Mouse (Mus musculus) left cerebral cortex, adult 11 months (tissue): ENCODE measurements at regions not wholly inside any gene's neighbourhood (a gene's known extent, or its start where the extent isn't known, plus 50 kb on each side); places are given as distances from the start of the nearest gene placed in this dataset.

Source experiments
- DNase-seq: peaks from one replicate; pipeline ENCODE4 v3.0.0; 2022; ENCODE audit warnings: low spot score

GRCm38 (mm10) chr4:106113747-106114146 is 202.3 kb upstream of the Usp24 start:
- DNase-seq: no peak

- DNase-seq: no peak
Observed at GRCm38 (mm10) chr4:106116611-106117010, 199.4 kb upstream of the Usp24 start.

- DNase-seq: no peak
Observed at GRCm38 (mm10) chr4:106121306-106121705, 194.7 kb upstream of the Usp24 start.

- no peak for DNase-seq
Observed at GRCm38 (mm10) chr4:106123038-106123654, 192.9 kb upstream of the Usp24 start.

GRCm38 (mm10) chr4:106127199-106127598 is 188.8 kb upstream of the Usp24 start:
- no peak for DNase-seq

- DNase-seq: no peak
Observed at GRCm38 (mm10) chr4:106127641-106128040, 188.4 kb upstream of the Usp24 start.

- DNase-seq: no peak
Observed at GRCm38 (mm10) chr4:106129327-106129726, 186.7 kb upstream of the Usp24 start.

GRCm38 (mm10) chr4:106129803-106130202 is 186.2 kb upstream of the Usp24 start:
- DNase-seq: no peak

- DNase-seq: no peak
Observed at GRCm38 (mm10) chr4:106133746-106134730, 182.0 kb upstream of the Usp24 start.

GRCm38 (mm10) chr4:106142741-106143140 is 173.3 kb upstream of the Usp24 start:
- no peak for DNase-seq

GRCm38 (mm10) chr4:106144351-106145116 is 171.5 kb upstream of the Usp24 start:
- DNase-seq: no peak

GRCm38 (mm10) chr4:106146919-106147460 is 169.0 kb upstream of the Usp24 start:
- DNase-seq: no peak

GRCm38 (mm10) chr4:106148866-106149265 is 167.1 kb upstream of the Usp24 start:
- DNase-seq: no peak

GRCm38 (mm10) chr4:106149471-106150048 is 166.5 kb upstream of the Usp24 start:
- no peak for DNase-seq

- DNase-seq: no peak
Observed at GRCm38 (mm10) chr4:106150775-106151174, 165.2 kb upstream of the Usp24 start.

- no peak for DNase-seq
Observed at GRCm38 (mm10) chr4:106157451-106158179, 158.4 kb upstream of the Usp24 start.

- DNase-seq: no peak
Observed at GRCm38 (mm10) chr4:106161592-106161991, 154.4 kb upstream of the Usp24 start.

GRCm38 (mm10) chr4:106162551-106162950 is 153.5 kb upstream of the Usp24 start:
- DNase-seq: no peak

- no peak for DNase-seq
Observed at GRCm38 (mm10) chr4:106163220-106163619, 152.8 kb upstream of the Usp24 start.

GRCm38 (mm10) chr4:106167716-106168115 is 148.3 kb upstream of the Usp24 start:
- DNase-seq: no peak

- DNase-seq: no peak
Observed at GRCm38 (mm10) chr4:106168741-106169140, 147.3 kb upstream of the Usp24 start.
